Mouse (Mus musculus) liver, embryonic 12.5 days (tissue): Measurements from ENCODE around the gene Elf5. TPM values are rescaled to one million over a fixed set of nuclear protein-coding genes. Genes with fewer than 3 reads are reported as not detected.

Source experiments
- ATAC-seq: fragments of 200-750 bp; cut with Nextera tagmentation; 2 replicates; pipeline ENCODE4 v1.8.0; 2017; ENCODE audit warnings: moderate number of reproducible peaks, mild to moderate bottlenecking, moderate library complexity
- H3K27ac ChIP-seq: fragments of 300-500 bp; sonication (generic); 2 replicates; pipeline ENCODE4 v1.5.1; 2016; ENCODE audit warnings: mild to moderate bottlenecking
- H3K27me3 ChIP-seq: fragments of 300-500 bp; sonication (generic); replicated peaks from 2 replicates; pipeline ENCODE4 v1.6.1; 2016; ENCODE audit warnings: mild to moderate bottlenecking, moderate library complexity
- H3K36me3 ChIP-seq: fragments of 300-500 bp; sonication (generic); 2 replicates; pipeline ENCODE4 v1.6.1; 2016; ENCODE audit warnings: mild to moderate bottlenecking, moderate library complexity
- H3K4me1 ChIP-seq: fragments of 300-500 bp; sonication (generic); 2 replicates; pipeline ENCODE4 v1.6.1; 2016
- H3K4me2 ChIP-seq: fragments of 300-500 bp; sonication (generic); 2 replicates; pipeline ENCODE4 v1.6.1; 2016; ENCODE audit warnings: mild to moderate bottlenecking, moderate library complexity
- H3K4me3 ChIP-seq: fragments of 300-500 bp; sonication (generic); 2 replicates; pipeline ENCODE4 v1.5.1; 2016; ENCODE audit warnings: mild to moderate bottlenecking, moderate library complexity
- H3K9ac ChIP-seq: fragments of 300-500 bp; sonication (generic); 2 replicates; pipeline ENCODE4 v1.6.1; 2016; ENCODE audit warnings: mild to moderate bottlenecking, moderate library complexity
- H3K9me3 ChIP-seq: fragments of 300-500 bp; sonication (generic); replicated peaks from 2 replicates; pipeline ENCODE4 v1.6.1; 2016; ENCODE audit warnings: mild to moderate bottlenecking, moderate library complexity
- WGBS: fragments of 180-500 bp; shearing (Covaris S2); methylation state at CpG from one replicate; pipeline ENCODE4 v1.1.7; 2016; ENCODE audit not compliant: insufficient replicate concordance; 5-methylcytosine and 5-hydroxymethylcytosine counted together
- polyA plus RNA-seq: library from polyadenylated mRNA; unstranded; fragments of >200 nt; fragmentation: Nextera tagmentation; extraction: Ambion mirVana; gene quantifications from 2 replicates; pipeline ENCODE4 v1.2.1, GENCODE M21; 2016

Gene Elf5
- polyA plus RNA-seq, 1 experiment from 2014 or later, result not detected

DNA sequence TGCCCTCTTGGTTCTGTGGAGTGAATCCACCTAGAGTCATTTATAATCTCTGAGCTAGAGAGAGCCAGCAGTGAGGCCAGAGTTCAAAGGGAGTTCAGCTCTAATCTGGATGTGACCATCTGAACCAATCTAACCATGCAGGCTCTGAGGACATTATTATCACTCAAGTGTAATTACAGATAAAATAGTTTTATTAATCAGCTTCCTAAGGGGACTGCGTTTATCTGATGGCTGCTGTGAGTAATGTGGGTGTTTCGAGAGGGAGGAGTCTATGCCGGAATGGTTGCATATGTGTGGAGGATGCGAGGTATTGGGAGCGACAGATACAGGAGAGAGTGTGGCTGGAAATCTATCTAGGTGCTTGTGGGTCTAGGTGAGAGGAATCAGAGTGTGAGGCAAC is 1.9 kb downstream of the Elf5 start:
- Histone ChIP-seq H3K27me3 (no peaks in the 10 kb centered on the region), H3K4me2 (no peak overlapping the region), H3K9me3 (no peaks in the 10 kb centered on the region), H3K4me1 (no peaks in the 10 kb centered on the region), H3K36me3 (no peaks in the 10 kb centered on the region), H3K27ac (no peak overlapping the region), H3K4me3 (no peak overlapping the region), H3K9ac (no peak overlapping the region)
- no peak for ATAC-seq
- WGBS, result 63% methylated on average over 5 of the region's 5 CpGs

DNA sequence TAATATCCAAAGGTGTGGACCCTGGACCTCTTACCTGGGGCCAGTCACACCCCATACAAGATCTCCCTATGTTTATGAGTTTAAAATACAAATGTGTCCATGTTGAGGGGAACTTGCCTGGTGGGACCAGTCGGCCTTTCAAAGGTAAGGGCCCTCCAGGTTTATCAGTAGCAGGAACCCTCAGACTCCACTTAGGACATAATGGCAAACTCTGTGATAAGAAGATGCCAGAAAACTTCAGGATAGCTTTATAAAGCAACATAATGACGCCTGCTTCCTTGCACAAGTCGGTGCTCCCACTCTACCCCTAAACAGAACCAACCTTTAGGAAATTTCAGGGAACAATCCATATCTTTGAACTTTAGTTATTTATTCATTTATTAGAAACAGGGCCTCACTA is 4.3 kb downstream of the Elf5 start:
- no peak for ATAC-seq
- H3K27ac ChIP-seq, result no peak overlapping the region
- no peaks in the 10 kb centered on the region for H3K4me1 ChIP-seq
- no peaks in the 10 kb centered on the region for H3K27me3 ChIP-seq
- H3K4me3 ChIP-seq, result no peak overlapping the region
- no peak overlapping the region for H3K4me2 ChIP-seq
- no peaks in the 10 kb centered on the region for H3K36me3 ChIP-seq
- 49% methylated on average over 3 of the region's 3 CpGs for WGBS
- no peak overlapping the region for H3K9ac ChIP-seq
- H3K9me3 ChIP-seq, result no peaks in the 10 kb centered on the region

DNA sequence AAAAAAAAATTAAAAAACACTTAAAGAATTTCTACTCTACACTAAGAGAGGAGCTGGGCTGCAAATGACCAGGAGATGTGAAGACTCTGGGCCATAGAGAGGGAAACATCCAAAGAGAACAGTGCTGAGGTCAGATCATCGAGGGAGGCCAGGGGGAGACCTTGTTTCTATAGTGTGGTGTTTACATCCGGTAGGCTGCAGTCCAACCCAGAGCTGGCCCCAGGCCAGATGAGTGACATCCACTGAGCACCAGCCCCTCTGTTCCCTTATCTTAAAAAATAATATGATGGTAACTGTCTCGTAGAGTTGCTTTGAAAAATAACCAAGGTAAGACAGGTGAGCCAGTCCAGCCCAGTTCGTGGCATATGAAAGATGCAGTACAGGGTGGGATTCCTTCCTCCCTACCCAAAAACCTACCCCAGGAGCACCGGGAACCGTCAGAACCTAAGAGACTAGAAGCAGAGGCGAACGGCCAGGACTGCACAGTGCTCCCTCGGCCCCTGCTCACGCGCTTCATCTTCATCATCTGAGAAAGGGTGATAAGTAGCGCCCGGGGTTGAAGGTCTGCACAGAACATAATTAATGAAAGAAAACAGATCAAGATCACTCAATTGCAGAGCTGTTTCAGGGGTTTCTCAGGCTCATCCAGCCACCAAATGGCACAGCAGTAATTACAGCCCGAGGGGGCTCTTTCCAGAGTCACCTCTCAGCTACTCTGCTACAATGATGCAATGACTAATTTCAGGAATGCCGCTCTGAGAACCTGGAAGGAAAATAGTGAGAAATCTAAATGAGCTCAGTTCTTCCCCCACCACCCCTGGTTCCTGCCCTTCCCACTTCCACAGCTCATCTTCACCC is 9.4 kb downstream of the Elf5 start:
- ATAC-seq, result no peak
- Histone ChIP-seq H3K9me3 (no peaks in the 10 kb centered on the region), H3K27me3 (no peaks in the 10 kb centered on the region), H3K4me3 (no peak overlapping the region), H3K4me2 (no peak overlapping the region), H3K36me3 (no peaks in the 10 kb centered on the region), H3K27ac (no peak overlapping the region), H3K4me1 (no peaks in the 10 kb centered on the region), H3K9ac (no peak overlapping the region)
- WGBS, result 57% methylated on average over 15 of the region's 15 CpGs

DNA sequence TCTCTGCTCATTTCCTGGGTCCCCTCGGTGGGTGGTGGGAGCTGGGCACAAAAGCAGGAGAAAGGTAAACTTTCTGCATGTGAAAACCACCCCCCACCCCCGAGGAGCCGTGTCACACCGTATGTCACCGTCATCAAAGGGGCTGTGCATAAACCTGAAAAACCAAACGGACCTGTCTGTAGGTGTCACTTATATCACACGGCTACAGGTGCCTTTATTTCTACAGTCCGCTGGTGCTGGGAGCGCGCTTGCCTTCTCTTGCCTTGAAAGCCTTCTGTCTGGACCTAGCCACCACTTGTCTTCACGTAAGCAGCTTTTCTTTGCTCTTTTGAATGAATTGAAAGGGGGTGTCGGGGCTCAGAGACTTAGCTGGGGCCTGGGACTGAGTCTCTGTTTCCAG is 12.4 kb downstream of the Elf5 start:
- WGBS, result 66% methylated on average over 12 of the region's 12 CpGs
- Histone ChIP-seq H3K9me3 (no peaks in the 10 kb centered on the region), H3K4me3 (no peak overlapping the region), H3K4me2 (no peak overlapping the region), H3K4me1 (no peaks in the 10 kb centered on the region), H3K27me3 (0 out of 2 replicates have a peak, but pooled peaks cover 3% of the 10 kb centered on the region), H3K27ac (no peak overlapping the region), H3K36me3 (no peaks in the 10 kb centered on the region), H3K9ac (no peak overlapping the region)
- ATAC-seq, result no peak

DNA sequence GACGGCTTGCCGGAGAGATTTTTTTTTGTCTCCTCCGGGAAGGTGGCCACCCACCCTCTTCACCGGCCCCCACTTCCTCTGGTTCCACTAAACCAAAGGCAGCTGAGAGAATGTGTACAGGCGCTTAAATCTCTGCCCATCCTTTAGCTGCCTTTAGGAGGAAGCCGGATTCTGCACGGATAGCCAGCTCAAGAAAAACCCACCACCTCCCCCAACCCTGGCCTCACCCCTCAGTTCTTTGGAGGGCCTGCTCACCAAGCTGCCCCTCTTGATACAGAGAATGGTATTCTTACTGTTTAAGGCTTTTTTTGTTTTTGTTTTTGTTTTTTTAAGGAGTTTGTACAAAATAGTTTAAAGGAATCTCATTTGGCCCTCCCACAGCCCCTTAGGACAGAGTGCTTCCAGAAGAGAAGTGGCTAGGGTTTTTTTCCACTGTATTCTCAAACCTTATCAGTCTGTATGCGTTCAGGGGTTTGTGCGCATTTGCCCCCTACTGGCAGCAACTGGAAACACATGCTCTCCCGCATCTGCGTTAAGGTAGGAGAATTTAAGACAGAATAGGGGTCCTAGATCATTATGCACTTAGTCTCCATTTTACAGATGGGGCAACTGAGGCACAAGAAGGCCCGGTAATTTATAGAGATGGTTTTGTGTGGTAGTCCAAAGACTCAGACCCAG is 13.0 kb downstream of the Elf5 start:
- WGBS, result 20% methylated on average over 12 of the region's 12 CpGs
- Histone ChIP-seq H3K9ac (no peak overlapping the region), H3K4me1 (no peaks in the 10 kb centered on the region), H3K36me3 (no peaks in the 10 kb centered on the region), H3K27me3 (peaks cover 3% of the 10 kb centered on the region; the same call in 1 of the 2 replicates), H3K9me3 (no peaks in the 10 kb centered on the region), H3K27ac (no peak overlapping the region), H3K4me2 (no peak overlapping the region), H3K4me3 (no peak overlapping the region)
- no peak for ATAC-seq

DNA sequence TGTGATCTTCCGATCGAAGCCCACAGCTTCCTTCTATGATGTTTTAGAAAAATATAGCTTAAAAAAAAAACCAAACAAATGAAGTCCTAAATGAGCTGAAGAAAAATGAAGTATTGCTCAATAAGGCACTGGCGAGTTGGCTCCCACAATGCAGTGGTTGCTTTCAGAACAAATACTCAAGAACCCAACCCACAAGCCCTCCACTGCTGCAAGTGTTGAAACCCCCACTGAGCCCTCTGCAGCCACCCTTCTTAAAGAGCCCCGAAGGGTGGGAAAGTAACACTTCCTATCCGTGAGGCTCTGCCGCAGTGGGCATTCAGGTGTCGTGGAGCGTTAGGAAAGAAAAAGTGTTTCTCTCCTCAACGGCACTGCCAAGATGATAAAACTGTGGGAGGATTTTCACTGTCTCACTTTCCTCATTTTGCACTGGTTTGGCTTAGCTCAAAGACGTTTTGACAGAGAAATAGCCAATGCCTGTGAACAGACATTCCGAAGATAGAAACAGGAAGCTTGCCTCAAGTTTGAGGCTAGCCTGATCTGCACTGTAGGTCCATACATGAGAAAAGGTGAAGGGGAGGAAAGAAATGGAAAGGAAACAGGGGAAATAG is 14.1 kb downstream of the Elf5 start:
- no peak for ATAC-seq
- H3K4me1 ChIP-seq, result no peaks in the 10 kb centered on the region
- no peak overlapping the region for H3K4me2 ChIP-seq
- no peak overlapping the region for H3K27ac ChIP-seq
- 51% methylated on average over 11 of the region's 11 CpGs for WGBS
- H3K36me3 ChIP-seq, result no peaks in the 10 kb centered on the region
- no peak overlapping the region for H3K4me3 ChIP-seq
- H3K27me3 ChIP-seq, result peaks cover 3% of the 10 kb centered on the region; the same call in 1 of the 2 replicates
- no peaks in the 10 kb centered on the region for H3K9me3 ChIP-seq
- no peak overlapping the region for H3K9ac ChIP-seq

DNA sequence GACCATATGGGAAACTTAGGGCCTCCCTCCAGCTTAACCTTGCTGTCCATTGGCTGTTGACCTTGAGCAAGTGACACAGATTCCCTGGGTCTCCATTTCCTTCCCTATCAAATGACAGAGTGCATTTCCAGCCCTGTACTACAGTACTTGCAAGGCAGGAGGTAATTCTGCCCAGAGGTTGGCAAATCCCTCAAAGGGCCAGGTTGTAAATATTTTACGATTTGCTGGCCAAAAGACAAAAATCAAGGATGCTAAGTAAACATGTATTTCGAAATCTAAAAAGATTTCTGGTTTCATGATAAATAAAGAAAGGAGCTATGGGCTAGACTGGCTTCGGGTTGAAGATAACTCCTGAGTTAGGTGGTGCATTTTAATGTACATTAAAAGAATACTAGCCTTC is 16.9 kb downstream of the Elf5 start:
- Histone ChIP-seq H3K36me3 (no peaks in the 10 kb centered on the region), H3K27me3 (peaks cover 8% of the 10 kb centered on the region; the same call in 1 of the 2 replicates), H3K9me3 (no peaks in the 10 kb centered on the region), H3K4me3 (no peak overlapping the region), H3K4me1 (no peaks in the 10 kb centered on the region), H3K9ac (no peak overlapping the region), H3K4me2 (no peak overlapping the region), H3K27ac (no peak overlapping the region)
- ATAC-seq, result no peak
- WGBS, result 65% methylated on average over 3 of the region's 3 CpGs

DNA sequence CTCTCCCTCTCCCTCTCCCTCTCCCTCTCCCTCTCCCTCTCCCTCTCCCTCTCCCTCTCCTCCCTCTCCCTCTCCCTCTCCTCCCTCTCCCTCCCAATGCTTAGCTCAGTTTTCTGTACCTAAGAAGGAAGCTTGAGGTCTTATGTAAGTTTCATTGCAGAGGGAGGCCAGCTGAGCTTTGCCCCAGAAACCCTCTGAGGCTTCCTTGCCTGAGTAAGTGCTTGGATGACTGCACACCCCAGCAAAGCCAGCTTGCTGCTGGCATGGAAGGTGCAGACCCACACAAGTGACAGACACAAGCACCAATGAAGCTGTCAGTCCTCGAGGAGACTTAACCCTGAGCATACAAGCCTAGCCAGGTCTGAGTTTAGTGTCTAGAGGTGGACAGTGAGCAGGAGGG is 19.2 kb downstream of the Elf5 start:
- WGBS, result 23% methylated on average over 1 of the region's 1 CpGs
- Histone ChIP-seq H3K4me3 (no peak overlapping the region), H3K27me3 (peaks cover 8% of the 10 kb centered on the region; the same call in 1 of the 2 replicates), H3K36me3 (no peaks in the 10 kb centered on the region), H3K27ac (no peak overlapping the region), H3K9ac (no peak overlapping the region), H3K9me3 (no peaks in the 10 kb centered on the region), H3K4me2 (no peak overlapping the region), H3K4me1 (no peaks in the 10 kb centered on the region)
- ATAC-seq, result no peak

DNA sequence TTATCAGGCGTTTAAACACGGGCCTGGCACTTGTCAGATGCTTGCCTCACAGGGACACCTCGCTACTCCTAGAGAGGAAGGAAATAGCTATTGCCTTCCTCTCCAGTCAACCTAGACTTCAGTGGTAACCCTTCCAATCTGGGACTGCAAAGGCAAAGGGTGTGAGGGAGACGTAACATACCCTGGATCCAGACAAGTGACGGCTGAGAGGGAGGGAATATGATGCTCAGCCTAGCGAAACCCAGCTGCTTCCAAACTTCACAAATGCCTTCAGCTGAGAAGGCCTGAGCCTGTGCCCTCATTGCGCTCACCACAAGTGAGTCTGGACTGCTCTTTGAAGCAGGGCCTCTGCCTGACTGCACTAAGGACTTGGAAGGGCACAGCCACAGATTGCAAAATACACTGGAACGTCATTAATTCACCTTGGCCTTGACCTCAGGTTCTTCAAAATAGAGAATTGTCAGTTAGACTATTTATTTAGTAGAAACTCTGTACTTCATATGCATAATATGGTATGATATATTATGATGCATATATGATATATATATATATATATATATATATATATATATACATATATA is 21.3 kb downstream of the Elf5 start:
- H3K4me3 ChIP-seq, result no peak overlapping the region
- H3K4me2 ChIP-seq, result no peak overlapping the region
- no peaks in the 10 kb centered on the region for H3K9me3 ChIP-seq
- H3K9ac ChIP-seq, result no peak overlapping the region
- H3K36me3 ChIP-seq, result no peaks in the 10 kb centered on the region
- peaks cover 5% of the 10 kb centered on the region; the same call in 1 of the 2 replicates for H3K27me3 ChIP-seq
- ATAC-seq, result no peak
- H3K27ac ChIP-seq, result no peak overlapping the region
- no peaks in the 10 kb centered on the region for H3K4me1 ChIP-seq
- WGBS, result 45% methylated on average over 8 of the region's 8 CpGs

DNA sequence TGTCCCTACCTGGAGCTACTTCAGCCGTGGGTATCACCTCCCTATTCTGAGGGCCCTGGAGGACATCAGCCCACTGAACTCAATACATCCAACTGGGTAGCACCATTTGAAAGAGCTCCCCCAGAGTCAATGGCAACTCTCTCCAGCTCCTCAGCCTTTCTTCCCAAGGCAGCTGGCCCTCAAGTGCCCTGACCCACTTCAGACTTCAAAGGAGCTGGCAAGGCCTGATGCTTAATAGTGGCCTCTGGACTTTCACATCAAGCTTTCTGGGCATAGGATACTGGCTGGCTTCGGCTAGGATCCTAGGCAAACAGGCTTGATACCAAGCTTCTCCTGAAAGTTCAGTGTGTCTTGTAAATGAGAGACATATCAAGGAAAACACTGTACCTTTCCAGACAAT is 23.6 kb downstream of the Elf5 start:
- Histone ChIP-seq H3K9ac (no peak overlapping the region), H3K4me1 (0 out of 2 replicates have a peak, but pooled peaks cover 5% of the 10 kb centered on the region), H3K9me3 (no peaks in the 10 kb centered on the region), H3K36me3 (no peaks in the 10 kb centered on the region), H3K27ac (no peak overlapping the region), H3K27me3 (peaks cover 5% of the 10 kb centered on the region; the same call in 1 of the 2 replicates), H3K4me3 (no peak overlapping the region), H3K4me2 (no peak overlapping the region)
- 57% methylated on average over 2 of the region's 2 CpGs for WGBS
- no peak for ATAC-seq

DNA sequence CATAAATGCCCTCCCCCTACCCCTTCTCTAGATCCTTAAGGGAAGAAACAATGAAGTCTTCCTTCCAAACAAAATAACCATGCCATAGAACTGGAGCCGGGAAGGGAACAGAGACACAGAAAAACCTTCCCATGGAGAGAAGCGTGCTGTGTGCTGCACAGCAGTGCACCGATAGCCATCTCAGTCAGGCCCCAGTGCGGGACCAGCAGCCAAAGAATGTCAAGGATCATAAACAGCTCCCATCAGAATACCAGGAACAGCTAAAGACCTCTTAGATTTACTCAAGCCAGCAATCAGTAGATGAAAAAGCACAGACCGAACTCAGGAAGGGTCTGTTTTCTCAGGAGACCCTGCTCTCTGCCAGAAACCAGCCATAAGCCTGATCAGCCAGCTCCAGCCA is 25.0 kb downstream of the Elf5 start:
- Histone ChIP-seq H3K9me3 (no peaks in the 10 kb centered on the region), H3K4me1 (0 out of 2 replicates have a peak, but pooled peaks cover 5% of the 10 kb centered on the region), H3K27me3 (no peaks in the 10 kb centered on the region; the same call in 1 of the 2 replicates), H3K4me2 (no peak overlapping the region), H3K27ac (no peak overlapping the region), H3K36me3 (no peaks in the 10 kb centered on the region), H3K4me3 (no peak overlapping the region), H3K9ac (no peak overlapping the region)
- WGBS, result 53% methylated on average over 5 of the region's 5 CpGs
- ATAC-seq, result no peak
